Mouse (Mus musculus) macrophage (primary cell): ENCODE results near the gene Psmd2. TPM values are rescaled to one million over a fixed set of nuclear protein-coding genes. Genes with fewer than 3 reads are reported as not detected.

Source experiments
- H3K27ac ChIP-seq: fragments of 350-480 bp; formaldehyde crosslinking; 2 replicates; pipeline ENCODE4 v1.9.0; 2021
- H3K36me3 ChIP-seq: fragments of 350-480 bp; formaldehyde crosslinking; 2 replicates; pipeline ENCODE4 v1.9.0; 2021; ENCODE audit errors: inconsistent target
- H3K4me3 ChIP-seq: fragments of 350-480 bp; formaldehyde crosslinking; 2 replicates; pipeline ENCODE4 v1.9.0; 2021; ENCODE audit errors: inconsistent target
- H3K79me2 ChIP-seq: fragments of 350-480 bp; formaldehyde crosslinking; 2 replicates; pipeline ENCODE4 v1.9.0; 2021; ENCODE audit errors: inconsistent target
- WGBS: methylation state at CpG from one replicate; pipeline ENCODE4 v1.1.7; 2026; ENCODE audit warnings: inconsistent platforms; ENCODE audit not compliant: missing documents; 5-methylcytosine and 5-hydroxymethylcytosine counted together
- polyA plus RNA-seq: library from polyadenylated mRNA; stranded (reverse); fragments of 250-400 nt; gene quantifications from 3 replicates; pipeline ENCODE4 v1.2.4, GENCODE M21; 2018; ENCODE audit warnings: inconsistent platforms
- total RNA-seq, 78 experiments: library from RNA; depleted of rRNA; stranded (reverse); fragments of 250-400 nt; gene quantifications; 1 replicate in 9 of 78; 2 replicates in 24 of 78; 3 replicates in 43 of 78; 4 replicates in 2 of 78; pipeline ENCODE4 v1.2.4; 2018; ENCODE audit warnings: inconsistent platforms in 56 of 78

The Psmd2 gene
- 100 to 1,000 TPM in 24 of 26 experiments, 10 to 100 TPM in 2; 65.5 to 204 (median 145) TPM for total RNA-seq (2018; cell fraction: chromatin; rRNA removed)
- 100 to 1,000 TPM; 146 to 217 (median 178) TPM for total RNA-seq (2018; cell fraction: cytosol; rRNA removed)
- 100 to 1,000 TPM in 24 of 26 experiments, 10 to 100 TPM in 2; 94.8 to 246 (median 168) TPM for total RNA-seq (2018; cell fraction: nucleus; rRNA removed)
- 143 to 206 TPM (median 205 TPM) in 3 replicates for polyA plus RNA-seq

GRCm38 (mm10) chr16:20651076-20651946 lies at the start of gene Psmd2:
Gene Psmd2, plus strand, starts transcription at chr16:20651652.
- peaks cover 32% of the 10 kb centered on the region for H3K79me2 ChIP-seq
- H3K27ac ChIP-seq: peak within 1 kb of the TSS; percentile 62
- H3K36me3 ChIP-seq: peaks cover 17% of the 10 kb centered on the region
- peak within 1 kb of the TSS; percentile 96 for H3K4me3 ChIP-seq
- WGBS: 2% methylated on average over 46 of the region's 46 CpGs

- Histone ChIP-seq H3K27ac (no peak overlapping the region), H3K36me3 (peaks cover 26% of the 10 kb centered on the region), H3K4me3 (no peak overlapping the region), H3K79me2 (peaks cover 8% of the 10 kb centered on the region; the same call in 1 of the 2 replicates)
- 78% methylated on average over 9 of the region's 9 CpGs for WGBS
These were observed 46.7 kb upstream of the Psmd2 start for GRCm38 (mm10) chr16:20604705-20605104.

- peak overlapping the region; percentile 34 for H3K27ac ChIP-seq
- H3K4me3 ChIP-seq: peak overlapping the region; percentile 82
- peaks cover 13% of the 10 kb centered on the region for H3K36me3 ChIP-seq
- WGBS: under 1% methylated on average over 28 of the region's 28 CpGs
- H3K79me2 ChIP-seq: peaks cover 20% of the 10 kb centered on the region; the same call in 1 of the 2 replicates
These were observed 40.7 kb upstream of the Psmd2 start for GRCm38 (mm10) chr16:20610501-20611356.

- WGBS: 1% methylated on average over 41 of the region's 41 CpGs
- H3K79me2 ChIP-seq: peaks cover 20% of the 10 kb centered on the region; the same call in 1 of the 2 replicates
- peak within 1 kb of the TSS; percentile 82 for H3K4me3 ChIP-seq
- H3K27ac ChIP-seq: peak within 1 kb of the TSS; percentile 34
- peaks cover 5% of the 10 kb centered on the region for H3K36me3 ChIP-seq
These were observed 39.9 kb upstream of the Psmd2 start, which contains the start of the genes Eef1akmt4, Gm49333 and Alg3 for GRCm38 (mm10) chr16:20611357-20612227. Gene Eef1akmt4, plus strand, starts transcription at chr16:20611593. Gene Gm49333, plus strand, starts transcription at chr16:20611610. Gene Alg3, minus strand, starts transcription at chr16:20611735.

- no peaks in the 10 kb centered on the region for H3K36me3 ChIP-seq
- no peak overlapping the region for H3K27ac ChIP-seq
- H3K4me3 ChIP-seq: no peak overlapping the region
- 6% methylated on average over 78 of the region's 83 CpGs for WGBS
- no peaks in the 10 kb centered on the region for H3K79me2 ChIP-seq
These were observed 31.7 kb upstream of the Psmd2 start for GRCm38 (mm10) chr16:20619541-20620398.

GRCm38 (mm10) chr16:20620399-20620735 lies 31.1 kb upstream of the Psmd2 start:
- no peak overlapping the region for H3K4me3 ChIP-seq
- no peaks in the 10 kb centered on the region for H3K36me3 ChIP-seq
- H3K79me2 ChIP-seq: no peaks in the 10 kb centered on the region
- no peak overlapping the region for H3K27ac ChIP-seq
- WGBS: 7% methylated on average over 9 of the region's 9 CpGs

GRCm38 (mm10) chr16:20620751-20621190 lies 30.7 kb upstream of the Psmd2 start:
- no peaks in the 10 kb centered on the region for H3K36me3 ChIP-seq
- no peak overlapping the region for H3K27ac ChIP-seq
- 2% methylated on average over 32 of the region's 32 CpGs for WGBS
- no peaks in the 10 kb centered on the region for H3K79me2 ChIP-seq
- H3K4me3 ChIP-seq: no peak overlapping the region

- under 1% methylated on average over 70 of the region's 92 CpGs for WGBS
- Histone ChIP-seq H3K79me2 (no peaks in the 10 kb centered on the region), H3K4me3 (peak within 1 kb of the TSS; percentile 54), H3K36me3 (no peaks in the 10 kb centered on the region), H3K27ac (0 out of 2 replicates have a peak within 1 kb of the TSS, but pooled peaks have one; percentile 13)
These were observed 30.1 kb upstream of the Psmd2 start, which contains the start of gene Camk2n2 for GRCm38 (mm10) chr16:20621191-20621990. Gene Camk2n2, minus strand, starts transcription at chr16:20621287.

GRCm38 (mm10) chr16:20621991-20622685 lies 29.3 kb upstream of the Psmd2 start:
- Histone ChIP-seq H3K79me2 (no peaks in the 10 kb centered on the region), H3K27ac (0 out of 2 replicates have a peak overlapping the region, but pooled peaks have one; percentile 13)
- 0% methylated on average over 22 of the region's 37 CpGs for WGBS

DNA sequence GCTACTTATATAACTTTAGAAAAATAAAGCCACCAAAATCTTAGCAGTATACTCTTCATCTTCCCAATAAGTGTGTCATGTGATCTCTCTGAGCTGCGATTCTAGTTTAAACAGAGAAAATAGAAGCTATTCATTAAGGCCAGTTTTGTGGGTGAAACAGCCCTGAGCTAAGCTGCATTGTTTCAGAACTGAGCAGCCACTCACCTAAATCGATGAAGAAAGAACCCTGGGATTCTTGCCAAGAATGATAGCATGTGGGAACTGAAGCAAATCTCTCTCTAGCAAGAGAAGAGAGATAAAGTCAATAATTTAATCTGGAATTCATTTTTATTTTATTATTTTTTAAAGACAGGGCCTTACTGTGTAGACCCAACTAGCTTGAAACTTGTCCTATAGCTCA lies 28.2 kb upstream of the Psmd2 start:
- no peak overlapping the region for H3K27ac ChIP-seq
- WGBS: 47% methylated on average over 2 of the region's 2 CpGs
- no peaks in the 10 kb centered on the region for H3K79me2 ChIP-seq
- H3K4me3 ChIP-seq: no peak overlapping the region
- no peaks in the 10 kb centered on the region for H3K36me3 ChIP-seq

More at GRCm38 (mm10) chr16:20621991-20622685, 29.3 kb upstream of the Psmd2 start:
- Histone ChIP-seq H3K4me3 (peak overlapping the region; percentile 54), H3K36me3 (no peaks in the 10 kb centered on the region)

DNA sequence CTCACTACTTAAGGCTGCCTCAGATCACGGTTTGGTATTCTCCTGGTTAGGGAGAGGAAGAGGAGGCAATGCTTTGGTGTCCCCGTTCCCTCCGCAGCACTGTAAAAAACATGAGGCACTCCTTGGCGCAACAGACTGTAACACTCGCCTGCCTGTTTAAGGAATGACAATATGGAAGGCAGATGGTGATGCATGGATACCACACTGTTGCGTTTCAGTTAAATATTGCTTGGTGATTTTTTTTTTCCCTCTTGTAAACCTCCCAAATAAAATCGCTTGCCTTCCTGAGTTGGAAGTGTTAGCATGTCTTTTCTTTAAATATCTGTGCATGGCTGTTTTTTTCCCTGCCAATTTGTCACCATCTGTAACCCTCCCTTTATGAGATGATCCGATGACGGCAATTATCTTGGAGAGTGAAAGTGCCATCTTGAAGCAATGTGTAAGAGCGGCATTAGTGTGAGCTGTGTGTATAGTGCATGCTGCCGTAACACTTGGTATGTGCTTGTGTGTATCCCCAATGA lies 22.5 kb upstream of the Psmd2 start:
- Histone ChIP-seq H3K79me2 (no peaks in the 10 kb centered on the region), H3K36me3 (no peaks in the 10 kb centered on the region), H3K4me3 (no peak overlapping the region), H3K27ac (no peak overlapping the region)
- 78% methylated on average over 11 of the region's 11 CpGs for WGBS
